Mouse (Mus musculus): ENCODE measurements around the gene Tacc2.

- TF ChIP-seq POLR2A (IDR thresholded peaks at IDR 0.05; ENCODE audit: insufficient read depth, low read length) (no peak), CTCF (IDR thresholded peaks at IDR 0.05; ENCODE audit: low read depth, low read length) (no peak)
Observed at GRCm38 (mm10) chr7:130726185-130726584, 148.9 kb downstream of the Tacc2 start.

Data from ES-Bruce4 (cell line).